Mouse (Mus musculus): ENCODE data around the gene Pappa. TPM values are rescaled to one million over a fixed set of nuclear protein-coding genes. Genes with fewer than 3 reads are reported as not detected.
A peak's percentile ranks its signal among the peaks of the same experiment; 100 is the strongest.

Gene Pappa
- total RNA-seq, 2 experiments from 2014 or later = 0.24 to 0.49 TPM

- DNase-seq = no peak
Measured at GRCm38 (mm10) chr4:65328486-65329308, 204.7 kb downstream of the Pappa start.

GRCm38 (mm10) chr4:65333718-65334117 is 209.7 kb downstream of the Pappa start:
- DNase-seq = no peak

DNA sequence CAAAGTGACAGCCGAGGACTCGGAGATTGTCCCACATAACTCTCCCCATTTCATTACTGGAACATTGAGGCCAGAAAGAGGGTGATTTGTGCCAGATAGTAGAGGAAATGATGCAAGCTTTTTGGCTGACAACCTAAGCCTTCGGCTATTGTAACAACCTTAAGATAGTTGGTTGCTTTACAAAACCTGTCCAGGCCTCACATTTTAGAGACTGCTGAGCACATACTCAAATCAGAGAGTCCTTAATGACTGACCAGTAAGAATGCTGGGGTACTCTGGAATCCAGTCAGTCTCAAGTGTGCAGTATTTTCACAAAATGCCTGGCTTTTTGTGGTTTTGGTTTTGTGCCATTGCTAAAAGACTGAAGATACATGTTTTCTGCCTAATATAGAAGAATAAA is 217.8 kb downstream of the Pappa start:
- DNase-seq = no peak

GRCm38 (mm10) chr4:65350521-65350920 is 226.5 kb downstream of the Pappa start:
- peak; percentile 34 for DNase-seq

DNA sequence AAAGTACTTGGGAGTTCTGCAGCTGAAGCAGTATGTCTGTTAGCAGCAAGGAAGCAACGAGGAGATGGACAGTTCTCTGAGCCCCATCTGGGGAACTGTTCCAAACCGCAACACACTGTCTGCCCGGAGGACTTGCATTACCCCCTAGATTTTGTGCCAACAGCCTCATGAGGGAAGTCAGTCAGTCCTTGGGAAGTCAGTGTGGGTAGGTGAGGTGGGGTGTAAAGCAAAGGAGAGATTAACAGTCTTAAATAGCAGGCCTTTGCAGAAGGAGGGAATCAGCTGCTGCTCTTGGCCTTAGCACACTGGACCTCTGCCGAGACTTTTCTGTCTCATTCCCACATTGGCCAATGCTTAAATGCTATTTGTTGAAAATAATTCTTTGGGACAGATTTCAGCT is 230.6 kb downstream of the Pappa start:
- DNase-seq = peak; percentile 35

DNA sequence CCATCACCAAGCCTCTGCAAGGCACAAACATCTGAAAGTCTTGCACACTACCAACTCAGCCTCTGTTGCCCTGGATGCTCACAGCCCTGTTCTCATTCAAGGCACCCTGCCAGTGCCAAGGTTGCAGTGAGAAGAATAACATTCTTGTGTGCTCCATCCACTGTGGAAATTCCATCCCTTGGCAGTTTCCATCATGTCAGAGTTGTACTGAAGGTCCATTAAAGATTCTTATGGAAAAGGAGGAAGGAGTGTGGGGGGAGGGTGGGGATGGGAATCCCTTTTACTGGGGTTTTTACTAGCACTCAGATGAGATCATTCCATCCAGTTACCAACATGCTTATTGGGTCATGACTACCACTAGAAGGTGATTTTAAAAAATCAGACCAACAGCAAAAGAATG is 243.2 kb downstream of the Pappa start:
- no peak for DNase-seq

GRCm38 (mm10) chr4:65372731-65373130 is 248.8 kb downstream of the Pappa start:
- peak; percentile 22 for DNase-seq

DNA sequence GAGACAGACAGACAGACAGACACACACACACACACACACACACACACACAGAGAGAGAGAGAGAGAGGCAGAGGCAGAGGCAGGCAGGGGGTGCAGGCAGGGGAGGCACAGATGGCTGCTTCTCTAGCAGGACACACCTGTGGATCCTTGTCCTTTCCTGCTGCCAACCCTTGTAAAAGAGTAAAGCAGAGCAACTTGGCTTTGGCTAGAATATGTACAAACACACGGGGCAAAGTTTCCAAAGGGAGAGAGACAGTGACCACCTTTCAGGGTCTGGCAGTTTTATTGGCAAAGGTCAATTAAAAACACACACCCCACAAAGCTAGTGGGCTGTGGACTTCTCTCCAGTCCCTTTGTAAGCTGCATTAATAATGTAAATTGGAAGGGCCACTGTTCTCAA is 249.9 kb downstream of the Pappa start:
- DNase-seq = no peak

GRCm38 (mm10) chr4:65376571-65376970 is 252.6 kb downstream of the Pappa start:
- DNase-seq = no peak

DNA sequence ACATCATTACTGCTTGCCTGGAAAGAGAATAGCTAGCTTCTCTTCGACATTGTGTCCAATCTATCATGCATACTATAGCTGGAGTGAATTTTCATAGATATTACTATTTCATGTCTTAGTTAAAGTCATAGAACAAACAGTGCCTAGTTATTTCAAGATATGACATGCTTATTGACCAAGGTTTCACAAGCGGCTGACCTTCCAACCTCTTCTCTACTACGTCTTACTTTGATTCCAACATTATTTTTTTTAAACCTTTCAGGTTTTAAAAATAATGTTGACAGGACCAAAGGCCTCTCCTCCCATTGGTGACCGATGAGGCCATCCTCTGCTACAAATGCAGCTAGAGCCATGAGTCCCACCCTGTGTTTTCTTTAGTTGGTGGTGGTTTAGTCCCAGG is 255.5 kb downstream of the Pappa start:
- DNase-seq = no peak

DNA sequence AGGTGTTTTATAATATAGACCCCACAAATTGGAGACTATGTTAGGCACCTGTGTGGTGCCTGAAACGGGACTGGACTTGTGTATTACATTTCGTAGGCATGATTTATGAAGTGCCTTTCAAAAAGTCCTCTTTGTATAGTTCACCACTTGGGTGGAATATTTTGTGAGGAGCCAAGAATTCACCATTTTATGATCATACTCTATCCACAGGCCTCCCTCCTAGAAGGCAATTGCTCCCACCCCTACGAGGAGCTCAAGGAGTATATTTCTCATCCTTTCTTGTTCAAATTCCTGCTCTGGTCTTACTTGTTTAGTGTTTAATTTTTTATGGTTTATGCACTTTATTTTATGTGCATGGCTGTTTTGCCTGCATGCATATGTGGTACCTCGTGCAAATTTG is 259.1 kb downstream of the Pappa start:
- DNase-seq = no peak

- DNase-seq = peak; percentile 7
Measured at GRCm38 (mm10) chr4:65391001-65391400, 267.0 kb downstream of the Pappa start.

DNA sequence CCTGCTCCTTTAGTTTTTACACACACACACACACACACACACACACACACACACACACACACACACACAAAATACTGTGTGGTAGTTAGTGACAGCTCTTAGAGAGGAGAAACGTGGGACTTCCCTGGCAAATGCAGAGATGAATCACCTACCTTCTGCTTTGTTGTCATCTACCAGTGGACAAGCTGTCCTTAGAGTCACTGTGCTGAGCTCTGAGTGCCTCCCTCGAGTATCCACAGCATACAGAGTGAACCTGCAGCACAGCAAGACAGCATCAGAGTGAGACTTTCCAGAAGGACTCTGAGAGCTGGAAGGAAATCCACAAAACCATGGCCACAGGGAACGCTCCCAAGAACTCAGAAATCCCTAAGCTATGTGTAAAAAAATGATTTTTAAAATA is 272.8 kb downstream of the Pappa start:
- DNase-seq = no peak

DNA sequence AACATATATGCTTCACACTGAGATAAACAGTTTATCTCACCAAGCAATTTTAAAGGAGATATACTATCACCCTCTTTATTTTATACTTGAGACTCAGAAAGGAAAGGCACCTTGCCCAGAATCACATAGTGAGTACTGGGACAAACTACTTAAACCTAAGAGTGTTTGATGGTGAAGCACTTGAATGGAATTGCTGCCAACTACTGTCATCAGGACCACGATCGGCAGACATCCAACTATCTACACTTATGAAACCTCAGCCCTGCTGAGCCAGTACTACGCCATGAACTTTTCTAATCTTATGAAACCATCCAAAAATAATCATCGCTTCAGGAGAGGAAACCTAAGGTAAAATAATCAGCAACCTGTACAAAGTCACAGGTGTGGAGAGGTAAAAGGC is 275.5 kb downstream of the Pappa start:
- no peak for DNase-seq

DNA sequence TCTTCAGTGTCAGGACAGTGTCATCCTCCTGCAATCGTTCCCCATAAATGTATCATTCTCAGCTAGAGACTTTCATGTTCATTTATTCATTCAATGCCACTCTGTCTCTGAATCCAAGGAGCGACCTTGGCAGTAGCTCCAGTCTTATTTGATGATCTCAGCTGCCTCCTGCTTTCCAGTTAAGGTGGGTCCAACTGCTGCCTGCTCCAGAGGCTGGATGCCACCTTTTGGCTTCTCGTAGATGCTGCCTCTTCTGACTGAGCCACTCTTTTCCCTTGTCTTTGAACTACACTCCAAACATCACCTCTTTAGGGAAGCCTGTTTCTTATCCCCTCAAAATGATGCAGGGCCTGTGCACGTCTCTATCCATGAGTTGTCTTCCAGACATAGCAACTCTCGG is 278.3 kb downstream of the Pappa start:
- no peak for DNase-seq

DNA sequence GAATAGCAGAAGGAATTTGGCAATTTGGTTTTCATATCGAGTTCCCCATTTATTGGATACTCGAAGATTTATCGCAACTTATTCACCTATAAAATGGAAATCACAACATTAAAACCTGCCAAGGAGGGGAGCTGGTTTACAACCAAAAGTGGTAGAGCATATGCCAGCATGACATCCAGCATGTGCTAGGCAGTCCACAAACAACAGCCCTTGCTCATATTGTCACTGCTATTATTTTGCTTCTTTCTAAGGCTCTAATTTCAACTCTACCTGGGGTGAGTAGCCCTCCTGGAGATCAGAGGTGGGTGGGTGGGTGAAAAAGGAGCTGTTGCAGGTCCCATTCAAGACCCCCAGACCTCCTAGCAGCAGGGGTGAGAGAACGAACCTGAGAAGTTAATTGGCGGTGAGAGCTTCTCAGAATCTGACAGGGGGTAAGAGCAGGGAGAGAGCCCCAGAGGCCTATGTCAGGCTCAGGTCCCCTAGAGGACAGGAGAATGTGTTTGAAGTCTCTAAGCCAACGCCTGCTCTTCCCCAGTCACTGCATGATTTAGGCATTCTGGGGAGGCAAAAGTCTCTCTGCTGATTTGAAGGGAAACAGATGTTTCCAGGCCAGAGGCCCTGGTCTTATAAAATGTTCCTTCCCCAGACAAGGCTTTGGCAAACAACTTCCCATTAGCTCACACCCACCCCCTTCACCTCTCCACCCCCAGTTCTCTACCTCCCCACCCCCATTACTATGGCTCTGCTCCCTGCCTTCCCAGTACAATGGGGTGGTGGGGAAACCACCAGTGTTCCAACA is 279.1 kb downstream of the Pappa start:
- no peak for DNase-seq
